Mouse (Mus musculus) myocyte (in vitro differentiated cells): ENCODE data around the gene Osgep.

ENCODE experiments used
- CEBPB ChIP-seq: IDR thresholded peaks from 2 replicates; pipeline ENCODE4 v1.6.1; 2011; ENCODE audit warnings: mild to moderate bottlenecking, moderate library complexity; ENCODE audit not compliant: poor library complexity, insufficient read depth, severe bottlenecking
- E2F4 ChIP-seq: IDR thresholded peaks from one replicate; pipeline ENCODE4 v1.6.1; 2011; ENCODE audit warnings: mild to moderate bottlenecking, control low read depth, moderate library complexity; ENCODE audit not compliant: insufficient read depth
- MAX ChIP-seq: IDR thresholded peaks from one replicate; pipeline ENCODE4 v1.6.1; 2011; ENCODE audit warnings: low read depth, mild to moderate bottlenecking, control low read depth
- MYOD1 ChIP-seq, 3 experiments: IDR thresholded peaks; one replicate each; pipeline ENCODE4 v1.6.1; 2011; ENCODE audit warnings: control low read depth in 2 of 3, low read depth in 2 of 3, mild to moderate bottlenecking in 2 of 3, moderate library complexity in 1 of 3; ENCODE audit not compliant: insufficient read length in 2 of 3, control insufficient read depth in 1 of 3
- MYOG ChIP-seq, 3 experiments: IDR thresholded peaks; one replicate each; pipeline ENCODE4 v1.6.1; 2011; ENCODE audit warnings: control low read depth in 2 of 3, low read depth in 2 of 3, mild to moderate bottlenecking in 2 of 3; ENCODE audit not compliant: insufficient read length in 2 of 3, control insufficient read depth in 1 of 3, insufficient read depth in 1 of 3
- POLR2A ChIP-seq: IDR thresholded peaks from one replicate; pipeline ENCODE4 v1.6.1; 2011; ENCODE audit warnings: low read depth, mild to moderate bottlenecking, control low read depth, moderate library complexity; ENCODE audit not compliant: insufficient read length
- POLR2AphosphoS2 ChIP-seq: IDR thresholded peaks from one replicate; pipeline ENCODE4 v1.6.1; 2011; ENCODE audit warnings: low read depth, control low read depth; ENCODE audit not compliant: insufficient read length
- REST ChIP-seq: IDR thresholded peaks from one replicate; pipeline ENCODE4 v1.6.1; 2011; ENCODE audit warnings: mild to moderate bottlenecking, control low read depth, moderate library complexity; ENCODE audit not compliant: insufficient read depth, insufficient read length
- TCF3 ChIP-seq: IDR thresholded peaks from one replicate; pipeline ENCODE4 v1.6.1; 2011; ENCODE audit warnings: low read depth, control low read depth; ENCODE audit not compliant: insufficient read length

DNA sequence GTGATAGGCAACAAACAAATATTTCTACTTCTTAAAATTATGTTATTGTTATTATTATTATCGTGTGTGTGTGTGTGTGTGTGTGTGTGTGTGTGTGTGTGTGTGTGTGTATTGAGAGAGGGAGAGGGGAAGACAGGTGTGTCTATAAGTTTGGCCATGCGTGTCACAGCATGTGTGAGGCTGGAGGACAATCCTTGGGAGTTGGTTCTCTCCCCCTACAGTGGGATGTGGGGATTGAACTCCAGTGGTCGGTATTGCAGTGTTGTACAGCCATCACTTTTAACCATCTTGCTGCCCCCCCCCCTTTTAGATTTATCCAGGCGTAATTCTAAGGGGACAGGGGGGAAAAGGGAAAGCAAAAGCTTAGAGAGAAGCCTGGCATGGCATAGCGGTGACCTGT lies 56.0 kb downstream of the Osgep start:
- TF ChIP-seq MYOG (IDR thresholded peaks at IDR 0.05; ENCODE audit: control insufficient read depth in 1 of 3, insufficient read depth in 1 of 3, insufficient read length in 2 of 3, low read depth in 2 of 3) (no peak), POLR2A (no peak), TCF3 (no peak), E2F4 (no peak), POLR2AphosphoS2 (no peak), MAX (no peak), MYOD1 (IDR thresholded peaks at IDR 0.05; ENCODE audit: control insufficient read depth in 1 of 3, insufficient read length in 2 of 3, low read depth in 2 of 3) (no peak), CEBPB (no peak), REST (no peak)
